9 mouse cellular contexts compared by ENCODE assay signal in genomic region chr8:91565869-91566502, GRCm38 (mm10).
A peak's percentile ranks its signal among the peaks of the same experiment; 100 is the strongest.
DNase-seq lines count a peak whose midpoint lies in the region; ATAC-seq lines count a peak whose summit lies in the region.
"Had no signal": no experiment of that assay in that cellular context is flagged by ENCODE, and none has a peak within 500 bp of the region (broad histone marks: within the 10 kb centered on the region; RNA-seq: fewer than 3 reads in every experiment).

No protein-coding gene starts in this region.

- H3K4me1 ChIP-seq in forebrain, embryonic 15.5 days = peaks cover 41% of the 10 kb centered on the region
- peaks cover 47% of the 10 kb centered on the region for H3K4me1 ChIP-seq in forebrain, embryonic 10.5 days
- peaks cover 24% of the 10 kb centered on the region for H3K4me1 ChIP-seq in liver, embryonic 11.5 days (replicated peaks; ENCODE audit: control insufficient read depth, insufficient read depth, low read length)
- H3K4me1 ChIP-seq in embryonic facial prominence, embryonic 12.5 days = peaks cover 53% of the 10 kb centered on the region
- H3K4me1 ChIP-seq in midbrain, embryonic 12.5 days = peaks cover 33% of the 10 kb centered on the region

- H3K27me3 ChIP-seq in forebrain, embryonic 15.5 days = no peaks in the 10 kb centered on the region
- H3K27me3 ChIP-seq in forebrain, embryonic 10.5 days (ENCODE audit: poor library complexity, severe bottlenecking) = peaks cover 23% of the 10 kb centered on the region
- no peaks in the 10 kb centered on the region for H3K27me3 ChIP-seq in liver, embryonic 11.5 days (replicated peaks; ENCODE audit: control insufficient read depth, insufficient read depth, low read length)
- peaks cover 4% of the 10 kb centered on the region; the same call in 1 of the 2 replicates for H3K27me3 ChIP-seq in embryonic facial prominence, embryonic 12.5 days
- peaks cover 16% of the 10 kb centered on the region; the same call in 1 of the 2 replicates for H3K27me3 ChIP-seq in midbrain, embryonic 12.5 days

- 0 out of 2 replicates have a peak, but pooled peaks have one; percentile 7 for ATAC-seq in forebrain, embryonic 15.5 days (replicated peaks)
- no peak for ATAC-seq in liver, embryonic 11.5 days (replicated peaks; ENCODE audit: low FRiP score)
- ATAC-seq in embryonic facial prominence, embryonic 12.5 days (ENCODE audit: insufficient number of reproducible peaks, insufficient read depth, low FRiP score, low TSS enrichment) = no peak
- ATAC-seq in midbrain, embryonic 12.5 days (ENCODE audit: low FRiP score, low read depth) = peak; percentile 72

- H3K9ac ChIP-seq in forebrain, embryonic 15.5 days (replicated peaks) = no peak overlapping the region
- no peak overlapping the region for H3K9ac ChIP-seq in liver, embryonic 11.5 days (ENCODE audit: low read depth, low read length)
- no peak overlapping the region for H3K9ac ChIP-seq in embryonic facial prominence, embryonic 12.5 days
- H3K9ac ChIP-seq in midbrain, embryonic 12.5 days (replicated peaks) = no peak overlapping the region

- H3K36me3 ChIP-seq in forebrain, embryonic 15.5 days = no peaks in the 10 kb centered on the region
- no peaks in the 10 kb centered on the region for H3K36me3 ChIP-seq in forebrain, embryonic 10.5 days (replicated peaks)
- H3K36me3 ChIP-seq in liver, embryonic 11.5 days (ENCODE audit: control insufficient read depth, insufficient read depth, low read length) = no peaks in the 10 kb centered on the region
- no peaks in the 10 kb centered on the region for H3K36me3 ChIP-seq in embryonic facial prominence, embryonic 12.5 days
- no peaks in the 10 kb centered on the region for H3K36me3 ChIP-seq in midbrain, embryonic 12.5 days

- WGBS in forebrain, embryonic 15.5 days = 41% methylated on average over 12 of the region's 12 CpGs
- WGBS in forebrain, embryonic 10.5 days = 56% methylated on average over 12 of the region's 12 CpGs
- 28% methylated on average over 12 of the region's 12 CpGs for WGBS in liver, embryonic 11.5 days
- WGBS in embryonic facial prominence, embryonic 12.5 days = 26% methylated on average over 12 of the region's 12 CpGs
- WGBS in midbrain, embryonic 12.5 days = 22% methylated on average over 12 of the region's 12 CpGs

- H3K4me3 ChIP-seq in forebrain, embryonic 15.5 days = no peak overlapping the region
- no peak overlapping the region for H3K4me3 ChIP-seq in forebrain, embryonic 10.5 days
- no peak overlapping the region for H3K4me3 ChIP-seq in liver, embryonic 11.5 days (ENCODE audit: low read depth, low read length)
- no peak overlapping the region for H3K4me3 ChIP-seq in embryonic facial prominence, embryonic 12.5 days
- H3K4me3 ChIP-seq in midbrain, embryonic 12.5 days = no peak overlapping the region

- no peaks in the 10 kb centered on the region for H3K9me3 ChIP-seq in forebrain, embryonic 15.5 days
- no peaks in the 10 kb centered on the region for H3K9me3 ChIP-seq in forebrain, embryonic 10.5 days
- no peaks in the 10 kb centered on the region for H3K9me3 ChIP-seq in liver, embryonic 11.5 days (ENCODE audit: control insufficient read depth, low read length)
- H3K9me3 ChIP-seq in embryonic facial prominence, embryonic 12.5 days = no peaks in the 10 kb centered on the region
- no peaks in the 10 kb centered on the region for H3K9me3 ChIP-seq in midbrain, embryonic 12.5 days

- DNase-seq in forebrain, embryonic 10.5 days (ENCODE audit: extremely low spot score, low spot score) = no peak
- DNase-seq in liver, embryonic 11.5 days (ENCODE audit: low spot score) = no peak
- DNase-seq in liver = no peak
- DNase-seq in cerebellum, adult 11 months = no peak
- no peak for DNase-seq in ovary, postnatal 36 days (ENCODE audit: low spot score)
- DNase-seq: cerebellum, postnatal 14 days had no signal

- no peak overlapping the region for H3K27ac ChIP-seq in forebrain, embryonic 15.5 days (replicated peaks)
- no peak overlapping the region; the same call in 1 of the 2 replicates for H3K27ac ChIP-seq in forebrain, embryonic 10.5 days
- H3K27ac ChIP-seq in liver, embryonic 11.5 days (ENCODE audit: low read depth, low read length) = no peak overlapping the region
- H3K27ac ChIP-seq in embryonic facial prominence, embryonic 12.5 days = peak overlapping the region; percentile 55
- peak overlapping the region; percentile 46; the same call in 1 of the 2 replicates for H3K27ac ChIP-seq in midbrain, embryonic 12.5 days (replicated peaks)

- H3K4me2 ChIP-seq in forebrain, embryonic 15.5 days (replicated peaks) = no peak overlapping the region
- H3K4me2 ChIP-seq in liver, embryonic 11.5 days = 0 out of 2 replicates have a peak overlapping the region, but pooled peaks have one; percentile 1
- no peak overlapping the region for H3K4me2 ChIP-seq in embryonic facial prominence, embryonic 12.5 days (replicated peaks)
- H3K4me2 ChIP-seq in midbrain, embryonic 12.5 days (replicated peaks) = peak overlapping the region; percentile 22

Comparison
In these comparisons a context has a peak if more than half of its experiments do, and no peak if none do; other contexts are left out.
1. ATAC-seq: peak in forebrain, embryonic 15.5 days (single experiment) and midbrain, embryonic 12.5 days (single experiment); none in liver, embryonic 11.5 days (single experiment) and embryonic facial prominence, embryonic 12.5 days (single experiment).
2. H3K27ac ChIP-seq: peak in embryonic facial prominence, embryonic 12.5 days (single experiment) and midbrain, embryonic 12.5 days (single experiment); none in forebrain, embryonic 15.5 days (single experiment), forebrain, embryonic 10.5 days (single experiment) and liver, embryonic 11.5 days (single experiment).
3. H3K4me2 ChIP-seq: peak in liver, embryonic 11.5 days (single experiment) and midbrain, embryonic 12.5 days (single experiment); none in forebrain, embryonic 15.5 days (single experiment) and embryonic facial prominence, embryonic 12.5 days (single experiment).